Mouse (Mus musculus): ENCODE data around the gene Krt39.

Gene Krt39

GRCm38 (mm10) chr11:99471946-99472345, 49.2 kb downstream of the Krt39 start:
- no peak for DNase-seq (ENCODE audit: low read depth, low spot score)

- no peak for DNase-seq (ENCODE audit: low read depth, low spot score)
These were observed 51.9 kb downstream of the Krt39 start for GRCm38 (mm10) chr11:99469228-99469627.

GRCm38 (mm10) chr11:99468566-99468965, 52.6 kb downstream of the Krt39 start:
- no peak for DNase-seq (ENCODE audit: low read depth, low spot score)

GRCm38 (mm10) chr11:99466316-99466715, 54.8 kb downstream of the Krt39 start:
- DNase-seq (ENCODE audit: low read depth, low spot score), result no peak

GRCm38 (mm10) chr11:99464836-99465235, 56.3 kb downstream of the Krt39 start:
- peak; percentile 75 for DNase-seq (ENCODE audit: low read depth, low spot score)
